21 mouse cellular contexts compared by ENCODE assay signal in the genomic region with DNA sequence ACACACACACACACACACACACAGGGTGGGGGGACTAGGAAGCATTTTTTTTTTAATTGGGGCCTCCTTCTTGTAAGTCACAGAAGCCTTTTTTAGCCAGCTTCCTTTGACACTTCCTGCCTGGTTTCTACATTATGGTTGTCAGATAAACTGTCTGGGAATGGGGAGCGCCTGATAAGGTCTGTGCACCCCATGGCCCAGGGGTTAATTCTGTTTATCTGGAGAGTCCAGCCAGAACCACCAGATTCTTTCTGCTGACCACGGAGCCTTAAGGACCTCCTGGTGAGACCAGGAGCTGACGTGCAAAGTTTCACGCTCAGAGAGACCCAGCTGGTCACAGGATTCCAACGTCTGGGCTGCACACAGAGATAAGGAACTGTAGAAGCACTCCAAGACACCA.
DNase-seq lines count a peak whose midpoint lies in the region; ATAC-seq and TF ChIP-seq lines count a peak whose summit lies in the region.
"Had no signal": no experiment of that assay in that cellular context is flagged by ENCODE, and none has a peak within 500 bp of the region (broad histone marks: within the 10 kb centered on the region; RNA-seq: fewer than 3 reads in every experiment).

No protein-coding gene starts in this region.

- no peaks in the 10 kb centered on the region for H3K27me3 ChIP-seq in heart, adult 2 months (ENCODE audit: control insufficient read depth, insufficient read depth, low read length)
- H3K27me3 ChIP-seq in megakaryocyte, embryonic 14.5 days (replicated peaks), result no peaks in the 10 kb centered on the region
- no peaks in the 10 kb centered on the region for H3K27me3 ChIP-seq in forebrain, postnatal 0 days (ENCODE audit: insufficient read depth, low read length)
- H3K27me3 ChIP-seq: embryonic facial prominence, embryonic 15.5 days; midbrain, embryonic 13.5 days; Patski had no signal

- TF ChIP-seq EP300 in heart, adult 2 months (IDR thresholded peaks at IDR 0.05; ENCODE audit: insufficient read depth, low read depth, low read length), result no peak

- no peaks in the 10 kb centered on the region for H3K36me3 ChIP-seq in heart, adult 2 months (ENCODE audit: control insufficient read depth, insufficient read depth, low read length)
- peaks cover 25% of the 10 kb centered on the region for H3K36me3 ChIP-seq in megakaryocyte, embryonic 14.5 days (replicated peaks; ENCODE audit: low read length)
- no peaks in the 10 kb centered on the region for H3K36me3 ChIP-seq in forebrain, postnatal 0 days (ENCODE audit: insufficient read depth)
- H3K36me3 ChIP-seq: embryonic facial prominence, embryonic 15.5 days; forebrain, embryonic 10.5 days; midbrain, embryonic 13.5 days had no signal

- WGBS in heart, adult 2 months, result 31% methylated on average over 5 of the region's 5 CpGs
- 74% methylated on average over 5 of the region's 5 CpGs for WGBS in forebrain, postnatal 0 days

- peaks cover 3% of the 10 kb centered on the region for H3K4me1 ChIP-seq in heart, adult 2 months (ENCODE audit: control insufficient read depth, insufficient read depth, low read length)
- H3K4me1 ChIP-seq in megakaryocyte, embryonic 14.5 days, result peaks cover 87% of the 10 kb centered on the region
- no peaks in the 10 kb centered on the region for H3K4me1 ChIP-seq in forebrain, postnatal 0 days (ENCODE audit: insufficient read depth)
- H3K4me1 ChIP-seq: embryonic facial prominence, embryonic 15.5 days; forebrain, embryonic 10.5 days; midbrain, embryonic 13.5 days had no signal

- H3K27ac ChIP-seq in heart, adult 2 months, result peak overlapping the region; percentile 7; the same call in 1 of the 2 replicates
- H3K27ac ChIP-seq in forebrain, postnatal 0 days (ENCODE audit: low read depth, low read length), result no peak overlapping the region
- H3K27ac ChIP-seq: embryonic facial prominence, embryonic 15.5 days; forebrain, embryonic 10.5 days; midbrain, embryonic 13.5 days had no signal

- intact Hi-C loops in heart, adult 2 months (cut with DNase I), result no loop called here

- no peak overlapping the region for H3K9ac ChIP-seq in heart, adult 2 months (ENCODE audit: low read depth, low read length)
- H3K9ac ChIP-seq in forebrain, postnatal 0 days, result no peak overlapping the region
- H3K9ac ChIP-seq: embryonic facial prominence, embryonic 15.5 days; midbrain, embryonic 13.5 days had no signal

- no peaks in the 10 kb centered on the region for H3K79me2 ChIP-seq in heart, adult 2 months (replicated peaks; ENCODE audit: control insufficient read depth, insufficient read depth, low read length)

- no peak for DNase-seq in heart, adult 2 months
- no peak for DNase-seq in heart, adult 11 months
- peak; percentile 61 for DNase-seq in liver
- DNase-seq in forebrain, postnatal 0 days, result no peak
- DNase-seq: adrenal gland, postnatal 36 days; cerebellum, adult 9-11 months; embryo, embryonic 11 days; heart, postnatal 14 days; spleen, adult 18-20 months; thymus, adult 18-20 months had no signal

- no peak for TF ChIP-seq CTCF in heart, adult 2 months (IDR thresholded peaks at IDR 0.05)
- TF ChIP-seq CTCF in forebrain, postnatal 0 days (IDR thresholded peaks at IDR 0.05; ENCODE audit: low read depth), result no peak

- ATAC-seq in megakaryocyte, adult 5-6 weeks (ENCODE audit: poor library complexity, severe bottlenecking), result no peak
- ATAC-seq in megakaryocyte progenitor cell, adult 5-6 weeks (replicated peaks; ENCODE audit: poor library complexity), result peak; percentile 74
- no peak for ATAC-seq in forebrain, postnatal 0 days
- ATAC-seq in CD4-positive, CD25-positive, alpha-beta regulatory T cell, adult 4 months, result no peak
- ATAC-seq: activated CD4-positive, CD25-positive, alpha-beta regulatory T cell, adult 4 months; hindbrain, embryonic 16.5 days; intestine, postnatal 0 days; midbrain, embryonic 13.5 days; Patski had no signal

- 0 out of 2 replicates have a peak, but pooled peaks cover 3% of the 10 kb centered on the region for H3K9me3 ChIP-seq in megakaryocyte, embryonic 14.5 days
- H3K9me3 ChIP-seq in forebrain, postnatal 0 days (ENCODE audit: low read length), result no peaks in the 10 kb centered on the region
- H3K9me3 ChIP-seq: embryonic facial prominence, embryonic 15.5 days; forebrain, embryonic 10.5 days; midbrain, embryonic 13.5 days had no signal

- H3K4me3 ChIP-seq in heart, adult 2 months, result no peak overlapping the region
- H3K4me3 ChIP-seq in megakaryocyte, embryonic 14.5 days (replicated peaks), result peak overlapping the region; percentile 84
- no peak overlapping the region for H3K4me3 ChIP-seq in forebrain, postnatal 0 days (ENCODE audit: low read depth, low read length)
- H3K4me3 ChIP-seq: embryonic facial prominence, embryonic 15.5 days; forebrain, embryonic 10.5 days; midbrain, embryonic 13.5 days had no signal

- H3K4me2 ChIP-seq in forebrain, postnatal 0 days (ENCODE audit: low read depth), result no peak overlapping the region
- H3K4me2 ChIP-seq: embryonic facial prominence, embryonic 15.5 days; midbrain, embryonic 13.5 days had no signal

- no peak for TF ChIP-seq POLR2A in heart, adult 2 months (IDR thresholded peaks at IDR 0.05; ENCODE audit: insufficient read depth, low read depth, low read length)
